Mouse (Mus musculus): ENCODE data around the gene Edn1. TPM values are rescaled to one million over a fixed set of nuclear protein-coding genes. Genes with fewer than 3 reads are reported as not detected.

Edn1 gene
- polyA plus RNA-seq (2017; shearing (Covaris generic)) = not detected

GRCm38 (mm10) chr13:42301161-42301721 lies at the start of gene Edn1:
Edn1 (plus strand) TSS chr13:42301476.

Other genes starting within 250 kb of the Edn1 start
- gene Hivep1, start 249.5 kb upstream of the Edn1 start, polyA plus RNA-seq (2017; shearing (Covaris generic)) = 27.8 TPM

Measured in activated CD4-positive, CD25-positive, alpha-beta regulatory T cell, adult 9 weeks (primary cell).